Mouse (Mus musculus) C2C12 (cell line): ENCODE measurements around the gene Bean1.

Experiments
- CTCF ChIP-seq: IDR thresholded peaks from one replicate; pipeline ENCODE4 v1.5.1; 2011; ENCODE audit not compliant: control insufficient read depth, insufficient read depth, insufficient read length
- USF1 ChIP-seq: IDR thresholded peaks from one replicate; pipeline ENCODE4 v1.6.1; 2011; ENCODE audit warnings: low read depth, mild to moderate bottlenecking, control low read depth, moderate library complexity

DNA sequence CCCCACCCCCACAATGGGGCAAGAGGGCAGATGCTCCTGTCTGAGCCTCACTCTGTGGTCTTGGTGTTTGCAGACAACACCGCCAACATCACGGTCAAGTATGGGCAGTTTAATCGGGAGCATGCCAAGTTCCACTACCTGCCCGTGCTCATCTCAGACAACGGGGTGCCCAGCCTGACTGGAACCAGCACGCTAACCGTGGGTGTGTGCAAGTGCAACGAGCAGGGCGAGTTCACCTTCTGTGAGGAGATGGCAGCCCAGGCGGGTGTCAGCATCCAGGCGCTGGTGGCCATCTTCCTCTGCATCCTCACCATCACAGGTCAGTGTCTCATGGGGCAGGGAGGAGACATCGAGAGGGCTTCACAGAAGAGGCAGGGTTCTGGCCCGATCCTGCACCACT is 29.6 kb upstream of the Bean1 start:
- TF ChIP-seq USF1, result no peak
- TF ChIP-seq CTCF, result no peak
